Mouse (Mus musculus) thymus, postnatal 25 days (tissue): Measurements from ENCODE around the gene Arhgap15.

Source experiments
- DNase-seq: peaks from one replicate; pipeline ENCODE4 v3.0.0; 2022

Gene Arhgap15

DNA sequence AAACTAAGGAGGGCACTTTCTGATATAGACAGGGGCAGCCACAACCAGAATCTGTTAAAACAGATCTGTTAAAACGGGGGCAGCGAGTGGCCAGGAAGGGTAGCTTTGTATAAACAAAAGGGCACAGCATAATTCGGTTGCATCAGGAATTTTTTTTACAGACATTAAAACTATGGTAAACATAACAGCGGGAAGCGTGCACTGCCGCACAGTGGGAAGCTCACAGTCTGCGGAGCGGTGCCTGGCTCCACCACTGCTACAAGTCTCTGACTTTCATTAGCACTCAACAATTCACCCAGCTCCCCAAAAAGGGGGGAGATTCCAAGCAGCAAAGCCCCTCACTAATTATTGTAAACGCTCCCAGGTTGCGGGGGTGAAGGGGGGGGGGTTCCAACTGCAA is 562.6 kb downstream of the Arhgap15 start:
- no peak for DNase-seq

DNA sequence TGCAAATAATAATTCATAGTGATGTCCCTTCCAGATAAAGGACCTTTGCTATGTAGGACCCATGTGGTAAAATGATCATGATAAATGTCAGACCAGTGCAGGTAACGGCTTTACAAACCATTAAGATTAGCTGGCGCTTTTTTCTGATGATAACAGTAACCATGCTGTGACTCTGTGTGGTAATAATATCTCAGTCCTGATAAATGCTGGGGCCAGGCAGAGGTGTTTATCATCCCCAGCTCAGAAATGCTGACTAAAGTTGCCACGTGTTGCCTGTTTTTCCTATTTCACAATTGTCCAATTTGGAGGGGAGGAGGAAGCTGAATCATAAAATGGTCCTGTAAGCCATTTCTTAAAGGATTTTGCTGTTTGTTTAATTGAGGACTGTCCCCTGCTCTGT is 564.9 kb downstream of the Arhgap15 start:
- no peak for DNase-seq

DNA sequence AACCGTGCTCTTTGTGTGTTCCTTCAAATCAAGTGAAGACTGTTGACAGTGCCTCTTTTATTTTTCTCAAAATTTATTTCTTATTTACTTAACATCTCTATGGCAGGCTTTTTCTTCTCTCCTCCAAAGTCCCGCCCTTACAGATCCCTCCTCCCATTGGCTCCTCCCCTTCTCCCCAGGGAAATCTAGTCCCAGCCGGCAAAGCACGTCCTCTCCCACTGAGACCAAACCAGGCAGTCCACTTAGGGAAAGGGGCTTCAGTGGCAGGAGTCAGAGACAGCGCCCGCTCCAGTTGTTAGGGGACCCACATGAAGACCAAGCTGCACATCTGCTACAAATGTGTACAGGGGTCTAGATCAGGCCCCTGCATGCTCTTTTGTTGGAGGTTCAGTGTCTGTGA is 569.8 kb downstream of the Arhgap15 start:
- DNase-seq = no peak

DNA sequence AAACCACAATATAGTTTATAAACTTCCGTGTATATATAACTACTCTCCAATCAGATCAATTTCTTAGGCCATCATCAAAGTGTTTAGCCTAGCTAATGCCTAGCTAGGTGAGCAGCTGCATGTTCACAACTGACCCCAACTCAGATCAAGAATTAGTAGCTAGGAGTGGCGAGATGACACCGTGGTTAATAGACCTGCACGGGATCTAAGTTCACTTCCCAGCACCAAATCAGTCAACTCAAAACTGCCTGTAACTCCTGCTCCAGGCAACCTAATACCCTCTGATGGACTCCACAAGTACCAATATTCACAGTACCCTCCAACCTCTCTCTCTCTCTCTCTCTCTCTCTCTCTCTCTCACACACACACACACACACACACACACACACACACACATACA is 570.9 kb downstream of the Arhgap15 start:
- DNase-seq = no peak

DNA sequence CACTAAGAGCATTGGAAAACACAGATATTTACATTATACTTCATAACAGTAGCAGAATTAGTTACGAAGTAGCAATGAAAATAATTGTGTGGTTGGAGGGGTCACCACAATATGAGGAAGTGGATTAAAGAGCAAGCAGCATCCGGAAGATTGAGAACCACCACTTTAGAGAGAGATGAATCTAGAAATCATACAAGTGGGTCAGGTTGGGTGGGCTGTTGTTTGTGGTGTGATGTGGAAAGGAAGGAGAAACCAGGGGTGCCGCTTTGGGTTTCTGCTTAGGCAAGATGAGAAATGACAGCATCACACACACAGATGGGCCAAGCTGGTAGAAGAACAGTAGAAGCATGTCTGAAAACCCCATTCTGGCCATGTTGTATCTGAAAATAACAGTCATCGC is 575.2 kb downstream of the Arhgap15 start:
- DNase-seq = no peak

DNA sequence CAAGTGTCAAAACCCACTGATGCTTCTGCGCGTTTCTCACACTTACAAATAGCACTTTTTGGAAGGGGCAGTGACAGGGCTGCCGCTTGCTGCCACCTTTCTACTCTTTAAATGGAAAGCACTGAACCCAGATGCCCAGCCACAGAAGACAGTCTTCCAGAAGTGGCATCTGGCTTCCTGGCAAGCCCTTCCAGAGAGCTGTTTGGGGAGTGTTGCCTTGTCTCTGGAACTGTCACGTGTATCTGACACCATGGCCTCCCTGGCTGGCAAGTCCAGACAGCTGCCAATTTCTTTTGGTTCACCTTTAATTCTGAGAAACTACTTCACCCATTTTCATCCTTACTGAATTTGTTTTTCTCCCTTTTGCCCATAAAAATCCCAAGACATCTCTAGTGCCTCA is 584.7 kb downstream of the Arhgap15 start:
- no peak for DNase-seq

DNA sequence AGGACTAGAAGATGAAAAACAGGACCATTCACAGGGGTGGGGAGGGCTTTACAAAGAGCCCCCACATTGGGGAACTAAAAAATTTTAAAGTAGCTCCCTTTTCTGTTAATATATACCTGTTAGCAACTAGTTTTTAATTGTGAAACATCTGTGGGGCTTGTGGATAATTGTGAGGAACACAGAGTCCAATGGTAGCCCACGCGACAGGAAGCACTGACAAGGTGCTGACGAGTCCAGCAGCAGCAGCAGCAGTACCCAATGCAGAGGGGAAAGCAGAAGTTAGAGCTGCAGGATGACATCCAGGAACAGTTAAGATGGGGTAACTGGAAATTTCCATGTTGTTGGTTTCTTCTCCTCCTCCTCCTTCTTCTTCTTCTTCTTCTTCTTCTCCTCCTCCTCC is 585.4 kb downstream of the Arhgap15 start:
- DNase-seq = no peak

DNA sequence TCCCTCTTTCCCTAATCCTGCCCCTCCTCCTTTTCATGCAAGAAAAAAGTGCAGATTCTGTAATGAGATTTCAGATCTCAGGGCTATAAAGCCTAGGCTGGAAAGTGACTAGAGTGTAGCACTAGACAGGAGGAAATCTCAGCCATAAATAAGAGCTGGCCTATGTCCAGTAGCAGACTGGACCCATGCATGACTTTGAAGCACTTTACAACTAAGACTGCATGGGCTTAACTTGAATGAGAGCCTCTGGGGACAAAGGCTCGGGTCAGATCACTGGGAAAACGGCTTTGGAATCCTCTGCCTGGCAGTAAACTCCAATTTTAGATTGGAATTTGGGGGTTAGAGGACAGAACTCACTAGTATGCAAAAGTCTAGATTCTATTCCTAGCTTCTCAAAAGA is 585.9 kb downstream of the Arhgap15 start:
- DNase-seq = no peak

DNA sequence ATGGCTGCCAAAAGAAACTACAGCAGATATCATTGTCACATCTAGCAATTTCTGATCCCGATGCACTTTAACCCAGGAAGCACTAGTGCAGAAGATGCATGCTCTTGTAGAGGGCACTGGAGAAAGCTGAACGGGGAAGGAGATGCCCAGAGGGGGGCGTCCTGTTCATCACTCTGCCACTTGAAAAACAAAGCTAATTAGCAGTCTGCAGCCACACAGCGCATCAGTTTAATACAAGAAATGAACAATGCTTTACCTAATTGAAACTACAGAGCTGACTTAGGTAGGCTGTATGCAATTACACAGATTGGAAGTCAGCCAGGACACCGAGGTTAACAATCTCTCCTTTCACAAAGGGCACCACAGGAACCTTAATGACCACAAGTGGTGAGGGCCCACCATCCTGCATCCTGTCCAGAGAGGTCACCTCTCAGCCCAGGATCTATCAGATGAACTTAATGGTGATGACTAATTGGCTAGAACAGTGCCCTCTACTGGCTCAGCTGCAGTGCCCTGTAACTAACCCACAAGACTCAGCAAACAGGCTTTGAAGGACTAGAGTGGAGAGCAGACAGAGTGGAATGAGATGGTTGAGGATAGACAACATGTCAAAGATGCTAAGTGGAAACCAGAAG is 588.2 kb downstream of the Arhgap15 start:
- no peak for DNase-seq

DNA sequence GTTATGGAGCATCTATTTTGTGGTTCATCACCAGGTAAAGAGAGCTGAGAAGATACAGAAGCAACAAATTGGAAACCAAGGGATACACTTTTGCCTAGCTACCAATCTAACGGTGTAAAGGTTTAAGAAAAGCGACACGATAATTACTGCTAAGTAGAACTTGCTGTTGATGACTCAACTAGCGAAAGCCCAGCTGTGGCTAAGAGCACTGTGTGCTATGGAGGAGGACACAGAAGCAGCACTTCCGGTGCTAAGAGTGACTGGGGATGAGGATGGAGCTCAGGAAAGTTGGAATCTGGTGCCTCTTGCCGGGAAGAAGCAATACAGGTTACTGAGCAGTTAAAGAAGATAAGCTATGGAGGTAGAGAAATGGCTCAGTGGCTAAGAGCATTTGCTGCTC is 589.8 kb downstream of the Arhgap15 start:
- no peak for DNase-seq

DNA sequence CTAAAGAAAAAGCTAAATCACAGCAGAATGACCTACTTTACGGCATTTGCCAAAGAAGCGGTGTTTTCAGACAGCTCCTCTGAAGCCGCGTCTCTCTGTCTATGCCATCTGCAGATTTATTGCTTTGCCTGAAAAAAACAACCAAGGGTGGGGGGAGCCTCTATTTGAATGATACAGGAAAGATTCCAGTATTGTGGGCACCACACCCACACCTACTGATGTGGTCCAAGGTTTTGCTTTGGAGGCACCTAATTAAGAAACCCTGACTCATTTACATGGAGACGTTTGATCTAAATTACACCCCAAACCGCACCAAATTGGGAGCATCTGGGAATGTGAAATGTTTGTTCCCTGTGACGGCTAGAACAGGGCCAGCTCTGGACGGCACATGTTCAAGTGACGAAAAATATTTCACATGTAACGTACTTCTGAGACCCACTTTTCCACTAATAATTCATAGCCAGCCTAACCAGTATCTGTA is 592.5 kb downstream of the Arhgap15 start:
- no peak for DNase-seq

DNA sequence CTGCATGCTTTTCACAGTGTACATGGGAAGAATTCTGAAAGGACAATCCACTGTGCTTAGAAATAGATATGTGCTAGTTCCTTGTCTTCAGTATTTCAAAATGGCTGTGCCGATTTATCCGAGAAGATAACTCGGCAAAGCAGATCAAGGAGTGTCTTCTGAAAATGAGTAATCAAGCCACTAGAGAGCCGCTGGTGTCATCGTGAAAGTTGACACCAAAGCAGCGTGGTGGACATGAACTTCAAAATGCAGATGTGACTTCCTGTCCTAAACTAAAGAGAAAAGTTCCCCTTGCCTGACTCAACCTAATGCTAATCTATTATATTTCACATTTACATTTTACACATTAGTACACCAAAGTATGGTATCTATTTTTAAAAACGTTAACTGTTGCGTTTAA is 596.2 kb downstream of the Arhgap15 start:
- DNase-seq = no peak

DNA sequence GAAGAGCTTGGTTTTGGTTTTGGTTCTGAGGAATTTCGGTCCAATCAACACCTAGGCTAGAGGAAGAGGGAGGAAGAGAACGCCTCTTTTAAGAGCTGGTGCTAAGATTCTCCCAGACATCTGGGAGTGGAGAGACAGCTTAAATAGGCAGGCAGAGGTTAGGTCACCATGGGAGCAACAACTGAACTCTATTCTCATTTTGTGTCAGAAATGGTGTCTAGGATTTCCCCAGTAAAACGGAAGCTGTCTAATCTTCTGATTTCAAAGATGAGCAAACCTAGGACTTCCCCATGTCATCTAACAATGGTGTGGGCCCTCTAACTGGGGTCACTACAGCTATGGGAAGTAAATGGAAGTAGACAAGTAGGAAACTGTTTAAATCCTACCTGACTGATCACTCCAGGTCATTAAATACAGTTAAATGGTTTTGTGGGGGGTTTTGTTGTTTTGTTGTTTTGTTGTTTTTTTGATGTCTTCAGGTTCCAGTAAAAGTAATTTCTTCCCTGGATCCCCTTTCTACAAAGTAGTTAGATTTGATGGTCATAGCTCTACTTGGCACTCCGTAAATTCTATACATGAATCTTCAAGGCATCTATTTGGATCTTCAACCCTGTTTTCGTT is 596.8 kb downstream of the Arhgap15 start:
- DNase-seq = no peak

DNA sequence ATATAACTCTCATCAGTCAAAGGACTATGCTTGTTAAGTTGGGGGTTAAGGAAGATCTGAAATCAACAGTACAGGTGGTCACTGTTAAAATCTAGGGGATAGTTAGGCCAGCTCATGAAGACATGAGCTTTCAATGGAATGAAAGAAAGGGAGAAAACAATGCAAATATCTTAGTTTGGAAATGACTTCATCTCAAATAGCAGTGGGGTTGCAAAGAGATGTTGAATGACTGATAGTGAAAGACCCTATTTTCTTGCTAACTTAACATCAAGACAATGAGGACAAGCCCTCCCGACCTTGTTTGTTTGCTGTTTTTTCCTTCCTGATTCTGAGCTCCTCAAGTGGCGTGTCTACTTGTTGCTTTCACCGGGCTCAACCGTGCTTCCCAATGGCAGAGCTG is 597.6 kb downstream of the Arhgap15 start:
- DNase-seq = no peak

DNA sequence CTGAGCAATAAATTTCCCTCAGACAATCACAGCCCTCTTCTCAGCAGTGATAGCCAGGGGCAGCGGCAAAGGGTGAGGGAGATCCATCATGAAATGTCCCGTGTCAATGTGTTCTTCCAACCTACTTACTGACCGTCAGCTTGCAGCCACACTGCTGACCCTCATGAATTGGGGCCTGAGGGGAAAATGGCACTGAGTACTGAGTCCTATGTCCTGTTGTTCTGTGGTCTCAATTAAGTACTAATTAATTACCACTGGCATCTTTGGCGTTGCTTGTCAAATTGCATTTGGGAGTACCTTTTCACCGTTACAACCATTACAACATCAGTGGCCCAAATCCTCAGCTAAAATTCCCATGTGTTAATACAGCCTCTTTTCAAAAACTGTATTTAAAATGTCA is 599.2 kb downstream of the Arhgap15 start:
- no peak for DNase-seq

DNA sequence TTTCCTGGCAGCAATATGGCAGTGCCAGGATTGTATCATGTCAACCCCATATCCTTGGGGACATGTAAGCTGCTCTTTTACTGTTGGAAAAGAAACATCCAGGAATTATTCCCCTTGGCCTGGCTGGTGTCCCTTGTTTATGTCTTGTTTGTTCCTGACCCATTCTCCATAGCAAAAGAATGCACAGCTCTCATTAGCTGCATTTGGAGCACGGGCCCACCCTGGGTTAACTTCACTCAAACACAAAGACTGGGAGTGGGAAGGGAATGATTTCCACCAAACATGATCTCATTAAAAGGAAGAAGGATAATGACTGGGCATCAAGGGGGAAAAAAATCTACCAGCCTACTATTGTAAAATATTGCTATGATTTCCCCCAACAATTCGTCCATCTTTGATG is 600.5 kb downstream of the Arhgap15 start:
- DNase-seq = no peak

DNA sequence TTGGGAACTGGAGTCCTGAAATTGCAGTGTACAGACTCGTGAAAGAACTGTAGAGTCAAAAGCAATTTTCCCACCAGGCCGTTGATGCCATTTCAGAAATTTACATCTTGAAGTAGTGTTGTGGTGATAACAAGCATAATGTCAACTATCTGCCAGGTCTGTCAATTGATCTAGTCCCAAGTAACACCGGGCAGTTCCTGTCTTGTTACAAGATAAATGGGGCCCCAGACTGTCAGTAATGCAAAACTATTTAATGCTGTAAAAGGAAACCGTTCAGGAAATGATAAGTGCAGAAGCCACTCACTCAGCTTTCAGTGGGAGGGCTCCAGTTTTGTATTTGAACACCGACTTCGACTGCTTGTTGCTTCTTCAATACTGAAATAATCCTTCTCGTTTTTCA is 604.3 kb downstream of the Arhgap15 start:
- DNase-seq = no peak

DNA sequence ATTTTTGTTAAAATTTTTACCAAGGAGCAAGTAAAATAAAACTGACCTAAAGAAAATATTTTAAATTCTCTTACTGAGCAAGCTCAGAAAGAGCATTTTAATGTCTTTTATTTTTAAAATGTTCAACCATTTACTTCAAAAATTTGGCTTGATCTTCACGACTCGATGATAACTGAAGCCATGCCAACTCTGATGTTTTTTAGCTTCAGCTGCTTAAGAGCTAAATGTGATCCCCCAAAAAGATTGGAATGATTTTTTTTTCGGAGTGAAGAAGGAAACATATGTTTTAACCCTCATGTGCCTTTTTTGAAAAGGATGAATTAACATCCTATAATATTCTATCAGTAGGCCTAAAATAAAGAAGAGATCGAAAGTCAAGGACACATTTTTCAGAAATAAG is 605.0 kb downstream of the Arhgap15 start:
- no peak for DNase-seq

DNA sequence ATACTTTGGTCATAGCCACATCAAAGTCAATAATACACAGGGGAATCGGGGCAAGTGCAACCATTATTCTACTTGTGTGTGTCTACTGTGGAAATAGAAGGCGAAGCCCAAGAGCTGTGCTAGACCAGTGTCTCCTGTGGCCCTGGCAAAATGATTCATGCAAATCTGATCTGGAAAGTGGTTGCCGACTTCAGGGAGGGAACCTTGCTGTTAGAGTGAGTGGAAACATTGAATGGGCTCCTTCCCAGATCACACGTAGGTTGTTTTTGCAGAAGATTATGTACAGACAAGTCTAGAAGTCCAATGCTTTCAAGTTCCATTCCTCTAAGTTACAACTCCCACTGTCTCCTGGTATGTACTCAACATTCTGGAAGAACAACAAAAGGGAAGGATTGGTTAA is 606.2 kb downstream of the Arhgap15 start:
- DNase-seq = no peak

DNA sequence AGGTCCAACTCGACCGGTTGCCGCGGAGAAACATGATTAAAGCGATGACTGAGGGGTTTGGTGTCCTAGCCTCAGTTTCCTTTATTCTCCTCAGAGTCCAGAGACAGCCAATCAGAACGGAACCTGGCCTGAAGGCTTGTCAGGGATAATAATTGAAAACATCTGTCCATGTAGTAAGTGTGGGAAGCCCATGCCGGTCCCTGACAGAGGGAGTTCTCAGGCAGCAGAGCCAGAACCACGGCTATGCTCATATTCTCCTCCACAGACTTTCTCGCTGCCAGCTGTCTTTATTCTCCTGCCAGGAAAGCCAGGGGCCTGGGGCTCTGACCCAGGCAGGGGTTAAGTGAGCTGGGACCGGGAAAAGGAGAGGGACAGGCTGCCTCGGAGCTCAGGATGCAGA is 606.7 kb downstream of the Arhgap15 start:
- no peak for DNase-seq

DNA sequence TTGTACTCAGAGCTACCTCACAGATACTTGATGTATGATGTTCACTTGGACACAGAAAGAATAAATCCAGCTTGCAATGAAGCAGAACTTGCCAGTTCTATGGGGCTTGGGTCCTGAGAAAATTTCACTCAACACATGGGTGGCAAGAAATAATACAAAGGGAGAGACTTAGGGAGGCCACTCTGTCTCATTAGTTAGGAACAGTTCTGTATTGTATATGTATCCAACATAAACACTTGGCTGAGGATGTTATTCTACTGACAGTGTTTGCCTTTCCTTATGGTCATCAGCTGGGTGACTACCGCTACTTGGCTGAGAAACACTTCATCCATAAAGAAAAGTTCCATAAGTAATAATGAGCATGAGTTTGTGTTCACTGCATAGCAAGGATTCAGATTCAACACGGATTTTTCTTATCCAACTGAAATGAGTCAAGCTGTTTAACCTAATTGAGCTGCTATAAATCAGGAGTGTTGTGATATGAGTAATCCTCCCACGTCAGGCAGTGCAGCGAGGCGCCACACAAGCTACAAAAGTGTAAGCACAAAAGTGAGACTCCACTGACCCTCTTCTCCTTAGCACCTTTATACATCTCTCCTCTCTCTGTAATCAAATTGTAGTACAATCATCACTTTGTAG is 607.7 kb downstream of the Arhgap15 start:
- no peak for DNase-seq

DNA sequence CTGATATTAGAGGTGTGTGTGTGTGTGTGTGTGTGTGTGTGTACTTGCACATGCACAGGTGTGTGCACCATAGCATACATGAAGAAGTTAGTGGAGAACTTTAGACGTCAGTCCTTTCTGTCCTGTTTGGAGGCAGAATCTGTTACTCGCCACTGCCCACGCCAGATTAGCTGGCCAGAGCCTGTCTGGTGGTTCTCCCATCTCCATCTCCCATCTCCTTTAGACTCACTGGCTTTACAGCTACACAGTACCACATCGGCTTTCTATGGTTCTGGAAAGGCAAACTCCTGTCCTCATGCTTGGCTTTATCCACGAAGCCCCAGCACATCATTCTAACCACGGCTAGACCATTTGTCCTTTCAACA is 608.2 kb downstream of the Arhgap15 start:
- DNase-seq = no peak

DNA sequence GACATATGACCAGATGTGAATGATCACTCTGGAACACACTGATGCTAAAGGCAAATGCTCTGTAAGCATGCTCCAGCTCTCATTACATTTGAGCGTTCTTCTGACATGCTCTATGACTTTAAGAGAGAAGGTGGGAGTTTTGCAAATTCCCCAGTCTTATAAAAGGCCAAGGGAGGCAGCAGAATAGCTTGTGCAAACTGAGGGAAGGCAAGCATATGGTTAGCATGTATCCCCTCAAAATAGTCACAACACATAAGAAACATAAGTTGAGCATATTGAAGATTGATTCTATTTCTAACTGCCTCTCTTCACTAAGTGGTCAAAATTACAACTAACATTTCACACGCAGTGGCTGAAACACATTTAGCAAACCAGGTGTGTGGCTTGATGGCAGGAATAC is 631.6 kb downstream of the Arhgap15 start:
- DNase-seq = no peak

DNA sequence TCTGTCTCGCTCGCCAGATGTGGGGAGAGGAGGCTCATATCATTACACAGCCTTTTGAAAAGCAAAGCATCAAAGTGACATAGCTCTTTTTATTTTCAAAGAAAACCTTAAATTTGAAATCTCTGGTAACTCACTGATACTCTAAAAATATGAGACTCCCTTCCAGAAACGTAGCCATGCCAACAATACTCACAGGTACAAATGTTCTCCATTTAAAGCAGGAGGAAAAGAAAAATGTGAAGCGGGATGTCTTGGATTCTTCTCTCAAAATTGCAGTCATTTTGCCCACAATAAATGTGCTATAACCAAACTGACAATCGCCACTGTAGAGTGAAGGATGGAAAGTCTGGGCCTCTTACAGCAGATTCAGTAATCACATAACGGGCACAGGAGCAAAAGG is 635.9 kb downstream of the Arhgap15 start:
- DNase-seq = no peak

DNA sequence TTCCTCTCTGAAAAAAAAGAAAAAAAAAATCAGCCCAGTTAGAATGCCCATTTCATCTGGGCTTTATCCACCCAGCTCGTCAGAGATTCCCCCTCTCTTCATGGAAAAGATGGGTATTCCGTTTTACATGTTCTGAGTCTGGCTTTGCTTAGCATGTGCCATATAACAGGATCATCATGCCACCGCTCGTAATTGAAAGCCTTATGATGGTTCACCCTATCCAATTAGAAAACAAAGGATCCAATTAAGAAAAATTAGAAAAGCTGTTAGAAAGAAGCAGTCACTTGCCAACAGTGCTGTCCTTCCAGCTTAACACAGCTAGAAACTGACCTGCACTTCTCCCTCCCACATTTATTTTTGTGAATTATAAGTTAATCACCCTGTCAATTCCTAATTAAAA is 640.9 kb downstream of the Arhgap15 start:
- DNase-seq = no peak
